Mouse (Mus musculus) MEL (cell line): ENCODE measurements at regions not wholly inside any gene's neighbourhood (a gene's known extent, or its start where the extent isn't known, plus 50 kb on each side); places are given as distances from the start of the nearest gene placed in this dataset.

Source experiments
- DNase-seq: peaks from one replicate; pipeline ENCODE4 v3.0.0; 2011; ENCODE audit warnings: low read depth, low spot score
- H3K27ac ChIP-seq: 2 replicates; pipeline ENCODE4 v1.5.1; 2012; ENCODE audit warnings: low read depth, mild to moderate bottlenecking, control low read depth, low read length, moderate library complexity; ENCODE audit not compliant: control insufficient read depth
- H3K27me3 ChIP-seq, 2 experiments: fragments of 150-350 bp in 1 of 2; sonication (generic) in 1 of 2; 2 replicates each; pipeline ENCODE4 v1.6.1; 2012; ENCODE audit warnings: low read length in 2 of 2, mild to moderate bottlenecking in 2 of 2, improper control_type of control experiment in 1 of 2, moderate library complexity in 1 of 2; ENCODE audit not compliant: insufficient read depth in 2 of 2, control insufficient read depth in 1 of 2
- H3K36me3 ChIP-seq, 2 experiments: 2 replicates each; pipeline ENCODE4 v1.6.1; 2012 to 2014; ENCODE audit warnings: low read length in 2 of 2, improper control_type of control experiment in 1 of 2, inconsistent platforms in 1 of 2, mild to moderate bottlenecking in 1 of 2; ENCODE audit not compliant: insufficient read depth in 2 of 2, control insufficient read depth in 1 of 2
- H3K4me1 ChIP-seq, 2 experiments: fragments of 150-350 bp in 1 of 2; sonication (generic) in 1 of 2; 2 replicates each; pipeline ENCODE4 v1.6.1; 2012; ENCODE audit warnings: low read length in 2 of 2, improper control_type of control experiment in 1 of 2, mild to moderate bottlenecking in 1 of 2; ENCODE audit not compliant: insufficient read depth in 2 of 2, control insufficient read depth in 1 of 2
- H3K4me3 ChIP-seq, 2 experiments: fragments of 150-350 bp in 1 of 2; sonication (generic) in 1 of 2; 2 replicates each; pipeline ENCODE4 v1.5.1; 2012; ENCODE audit warnings: low read depth in 2 of 2, low read length in 2 of 2, mild to moderate bottlenecking in 2 of 2, moderate library complexity in 2 of 2, control low read depth in 1 of 2, improper control_type of control experiment in 1 of 2; ENCODE audit not compliant: control insufficient read depth in 1 of 2, insufficient read depth in 1 of 2
- H3K79me2 ChIP-seq: 2 replicates; pipeline ENCODE4 v1.6.1; 2012; ENCODE audit warnings: mild to moderate bottlenecking, low read length, moderate library complexity; ENCODE audit not compliant: control insufficient read depth, poor library complexity, insufficient read depth
- H3K9ac ChIP-seq: 2 replicates; pipeline ENCODE4 v1.6.1; 2012; ENCODE audit warnings: low read depth, mild to moderate bottlenecking, control low read depth, low read length, moderate library complexity; ENCODE audit not compliant: control insufficient read depth, poor library complexity, severe bottlenecking
- H3K9me3 ChIP-seq: fragments of 150-350 bp; sonication (generic); replicated peaks from 2 replicates; pipeline ENCODE4 v1.6.1; 2012; ENCODE audit warnings: mild to moderate bottlenecking, low read length, improper control_type of control experiment, moderate library complexity; ENCODE audit not compliant: insufficient read depth
- BHLHE40 ChIP-seq: IDR thresholded peaks from 2 replicates; pipeline ENCODE4 v1.6.1; 2012; ENCODE audit warnings: low read depth, mild to moderate bottlenecking, inconsistent platforms, low read length, improper control_type of control experiment, borderline replicate concordance
- CHD1 ChIP-seq: IDR thresholded peaks from 2 replicates; pipeline ENCODE4 v1.6.1; 2012; ENCODE audit warnings: low read depth, mild to moderate bottlenecking, inconsistent platforms, low read length, improper control_type of control experiment
- ETS1 ChIP-seq: IDR thresholded peaks from 2 replicates; pipeline ENCODE4 v1.6.1; 2012; ENCODE audit warnings: low read depth, mild to moderate bottlenecking, inconsistent platforms, low read length, improper control_type of control experiment, moderate library complexity
- GABPA ChIP-seq: IDR thresholded peaks from 2 replicates; pipeline ENCODE4 v1.6.1; 2012; ENCODE audit warnings: low read depth, mild to moderate bottlenecking, inconsistent platforms, low read length, improper control_type of control experiment, moderate library complexity
- HCFC1 ChIP-seq: IDR thresholded peaks from 2 replicates; pipeline ENCODE4 v1.6.1; 2012; ENCODE audit warnings: low read depth, mild to moderate bottlenecking, inconsistent platforms, low read length, improper control_type of control experiment, moderate library complexity
- JUND ChIP-seq: IDR thresholded peaks from 2 replicates; pipeline ENCODE4 v1.6.1; 2011; ENCODE audit warnings: low read depth, mild to moderate bottlenecking, improper control_type of control experiment, low read length
- KAT2A ChIP-seq: conservative IDR thresholded peaks from 2 replicates; pipeline ENCODE4 v1.6.1; 2012; ENCODE audit warnings: low read depth, low read length, improper control_type of control experiment, inconsistent platforms
- MAFK ChIP-seq: IDR thresholded peaks from 2 replicates; pipeline ENCODE4 v1.6.1; 2011; ENCODE audit warnings: low read depth, mild to moderate bottlenecking, low read length, improper control_type of control experiment, borderline replicate concordance
- MAX ChIP-seq: IDR thresholded peaks from 2 replicates; pipeline ENCODE4 v1.6.1; 2011; ENCODE audit warnings: low read length, improper control_type of control experiment
- MEF2A ChIP-seq: IDR thresholded peaks from 2 replicates; pipeline ENCODE4 v1.6.1; 2014; ENCODE audit warnings: low read depth, mild to moderate bottlenecking, inconsistent platforms, low read length, improper control_type of control experiment; ENCODE audit not compliant: poor library complexity, insufficient replicate concordance, severe bottlenecking; ENCODE audit errors: extremely low read depth
- MXI1 ChIP-seq: IDR thresholded peaks from 2 replicates; pipeline ENCODE4 v1.6.1; 2011; ENCODE audit warnings: mild to moderate bottlenecking, low read depth, low read length, improper control_type of control experiment
- MYC ChIP-seq: IDR thresholded peaks from 2 replicates; pipeline ENCODE4 v1.6.1; 2011; ENCODE audit warnings: low read depth, mild to moderate bottlenecking, low read length, improper control_type of control experiment, moderate library complexity
- POLR2A ChIP-seq, 2 experiments: IDR thresholded peaks; 2 replicates each; pipeline ENCODE4 v1.6.1; 2011 to 2012; ENCODE audit warnings: low read length in 2 of 2, mild to moderate bottlenecking in 2 of 2, control low read depth in 1 of 2, improper control_type of control experiment in 1 of 2, low read depth in 1 of 2, moderate library complexity in 1 of 2; ENCODE audit not compliant: control insufficient read depth in 1 of 2, insufficient read depth in 1 of 2, poor library complexity in 1 of 2
- POLR2AphosphoS5 ChIP-seq: IDR thresholded peaks from 2 replicates; pipeline ENCODE4 v1.6.1; 2012; ENCODE audit warnings: low read depth, borderline replicate concordance, mild to moderate bottlenecking, inconsistent platforms, low read length, moderate library complexity, mixed read lengths
- RAD21 ChIP-seq: IDR thresholded peaks from 2 replicates; pipeline ENCODE4 v1.6.1; 2011; ENCODE audit warnings: mild to moderate bottlenecking, low read depth, low read length, improper control_type of control experiment
- USF1 ChIP-seq: IDR thresholded peaks from 2 replicates; pipeline ENCODE4 v1.6.1; 2014; ENCODE audit warnings: low read depth, mild to moderate bottlenecking, inconsistent platforms, low read length, improper control_type of control experiment, moderate library complexity
- ZC3H11A ChIP-seq: IDR thresholded peaks from 2 replicates; pipeline ENCODE4 v1.6.1; 2012; ENCODE audit warnings: low read depth, mild to moderate bottlenecking, inconsistent platforms, low read length, improper control_type of control experiment
- ZKSCAN1 ChIP-seq: IDR thresholded peaks from 2 replicates; pipeline ENCODE4 v1.6.1; 2012; ENCODE audit warnings: low read depth, mild to moderate bottlenecking, inconsistent platforms, low read length, improper control_type of control experiment, moderate library complexity
- ZMIZ1 ChIP-seq: IDR thresholded peaks from 2 replicates; pipeline ENCODE4 v1.6.1; 2012; ENCODE audit warnings: low read depth, mild to moderate bottlenecking, inconsistent platforms, low read length, improper control_type of control experiment, moderate library complexity

DNA sequence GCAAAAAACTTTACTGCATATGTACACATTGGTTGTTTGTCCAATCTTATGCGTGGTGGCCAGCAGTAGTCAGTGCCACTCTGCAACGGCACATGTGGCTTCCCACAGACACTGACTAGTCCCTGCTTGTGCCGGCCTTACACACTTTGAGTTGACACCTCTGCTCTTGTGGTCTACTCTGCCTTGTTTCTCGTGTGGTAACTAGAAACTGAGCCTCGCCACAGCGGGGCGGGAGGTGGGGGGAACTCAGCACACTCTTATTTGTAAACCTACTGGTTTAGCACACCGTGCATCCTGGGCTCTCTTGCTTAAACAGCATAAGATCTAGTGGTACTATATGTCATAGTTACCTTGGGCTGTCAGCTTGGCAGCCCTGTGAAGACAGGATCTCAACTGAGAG, 120.6 kb upstream of the Eomes start:
- H3K9ac ChIP-seq = no peak overlapping the region
- no peak for DNase-seq
- no peak for TF ChIP-seq MAX
- TF ChIP-seq GABPA = no peak
- TF ChIP-seq ETS1 = no peak
- no peak for TF ChIP-seq MEF2A
- TF ChIP-seq ZC3H11A = no peak
- no peak for TF ChIP-seq KAT2A
- no peak for TF ChIP-seq MYC
- TF ChIP-seq MAFK = no peak
- TF ChIP-seq CHD1 = no peak
- TF ChIP-seq BHLHE40 = no peak
- TF ChIP-seq POLR2AphosphoS5 = no peak
- no peak for TF ChIP-seq MXI1
- no peak for TF ChIP-seq ZKSCAN1
- no peak for TF ChIP-seq POLR2A (IDR thresholded peaks at IDR 0.05; ENCODE audit: control insufficient read depth in 1 of 2, insufficient read depth in 1 of 2, low read depth in 1 of 2, low read length in 2 of 2, poor library complexity in 1 of 2)
- TF ChIP-seq JUND = no peak

DNA sequence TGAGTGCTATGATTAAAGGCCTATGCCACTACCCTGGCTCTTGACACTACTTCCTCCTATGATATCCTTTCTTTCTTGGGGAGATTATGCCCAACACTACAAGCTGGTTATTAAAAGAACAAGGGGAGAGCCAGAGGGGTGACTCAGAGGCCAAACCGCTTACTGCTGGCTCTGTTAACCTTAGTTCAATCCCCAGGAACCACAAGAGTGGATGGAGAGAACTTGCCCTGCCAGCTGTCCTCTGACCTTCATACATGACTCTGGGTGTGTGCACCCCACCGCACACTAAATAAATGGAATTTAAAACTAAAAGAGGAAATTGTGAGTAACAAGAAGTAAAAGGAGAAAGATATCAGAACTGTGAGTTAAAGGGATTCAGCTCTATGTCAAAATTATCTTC, 114.1 kb upstream of the Eomes start:
- Histone ChIP-seq H3K4me3 (no peak overlapping the region), H3K4me1 (peaks cover 7 to 20% of the 10 kb centered on the region in 2 experiments), H3K27me3 (no peaks in the 10 kb centered on the region), H3K36me3 (peaks cover 0 to 14% of the 10 kb centered on the region in 2 experiments; a peak in 2 of 4 replicates), H3K9me3 (no peaks in the 10 kb centered on the region), H3K79me2 (no peaks in the 10 kb centered on the region), H3K27ac (no peak overlapping the region), H3K9ac (no peak overlapping the region)
- no peak for TF ChIP-seq RAD21
- no peak for TF ChIP-seq JUND
- TF ChIP-seq CHD1 = no peak
- TF ChIP-seq BHLHE40 = no peak
- TF ChIP-seq USF1 = no peak
- TF ChIP-seq HCFC1 = no peak
- TF ChIP-seq MEF2A = no peak
- no peak for TF ChIP-seq ZMIZ1
- TF ChIP-seq MAFK = no peak
- DNase-seq = peak; percentile 38

More for the DNA sequence above, 120.6 kb upstream of the Eomes start:
- H3K27ac ChIP-seq = no peak overlapping the region
- H3K36me3 ChIP-seq = no peaks in the 10 kb centered on the region
- no peaks in the 10 kb centered on the region for H3K4me1 ChIP-seq
- no peaks in the 10 kb centered on the region for H3K79me2 ChIP-seq
- H3K27me3 ChIP-seq = no peaks in the 10 kb centered on the region
- no peak overlapping the region for H3K4me3 ChIP-seq
- no peaks in the 10 kb centered on the region for H3K9me3 ChIP-seq
